Mouse (Mus musculus): Measurements from ENCODE around the gene Mid1. TPM values are rescaled to one million over a fixed set of nuclear protein-coding genes. Genes with fewer than 3 reads are reported as not detected.
A peak's percentile ranks its signal among the peaks of the same experiment; 100 is the strongest.

The Mid1 gene
- polyA plus RNA-seq, 1 experiment from 2014 or later, result 27.4 TPM

- Histone ChIP-seq H3K9me3 (ENCODE audit: control insufficient read depth, low read length) (no peaks in the 10 kb centered on the region), H3K27me3 (ENCODE audit: control insufficient read depth, insufficient read depth, low read length) (peaks cover 7% of the 10 kb centered on the region), H3K36me3 (ENCODE audit: control insufficient read depth, insufficient read depth, low read length) (no peaks in the 10 kb centered on the region), H3K4me3 (ENCODE audit: low read depth, low read length) (no peak overlapping the region), H3K4me2 (ENCODE audit: low read depth, low read length, severe bottlenecking) (no peak overlapping the region), H3K27ac (ENCODE audit: low read depth, low read length) (no peak overlapping the region), H3K9ac (ENCODE audit: low read length) (no peak overlapping the region), H3K4me1 (replicated peaks; ENCODE audit: control insufficient read depth, insufficient read depth, low read length) (no peaks in the 10 kb centered on the region)
- ATAC-seq (replicated peaks; ENCODE audit: low FRiP score), result no peak
- 68% methylated on average over 2 of the region's 2 CpGs for WGBS
- DNase-seq (ENCODE audit: low spot score), result no peak
Measured at GRCm38 (mm10) chrX:169861194-169861720, 176.3 kb downstream of the Mid1 start.

- ATAC-seq (replicated peaks; ENCODE audit: low FRiP score), result no peak
- Histone ChIP-seq H3K27ac (ENCODE audit: low read depth, low read length) (no peak overlapping the region), H3K9me3 (ENCODE audit: control insufficient read depth, low read length) (no peaks in the 10 kb centered on the region), H3K4me2 (ENCODE audit: low read depth, low read length, severe bottlenecking) (no peak overlapping the region), H3K36me3 (ENCODE audit: control insufficient read depth, insufficient read depth, low read length) (no peaks in the 10 kb centered on the region), H3K4me1 (replicated peaks; ENCODE audit: control insufficient read depth, insufficient read depth, low read length) (no peaks in the 10 kb centered on the region), H3K4me3 (ENCODE audit: low read depth, low read length) (no peak overlapping the region), H3K9ac (ENCODE audit: low read length) (no peak overlapping the region), H3K27me3 (ENCODE audit: control insufficient read depth, insufficient read depth, low read length) (peaks cover 7% of the 10 kb centered on the region; the same call in 1 of the 2 replicates)
- DNase-seq (ENCODE audit: low spot score), result no peak
Measured at GRCm38 (mm10) chrX:169862440-169862839, 177.4 kb downstream of the Mid1 start.

- H3K9me3 ChIP-seq (ENCODE audit: control insufficient read depth, low read length), result no peaks in the 10 kb centered on the region
- no peak for DNase-seq (ENCODE audit: low spot score)
- no peak overlapping the region for H3K4me3 ChIP-seq (ENCODE audit: low read depth, low read length)
- H3K4me1 ChIP-seq (replicated peaks; ENCODE audit: control insufficient read depth, insufficient read depth, low read length), result no peaks in the 10 kb centered on the region
- no peak overlapping the region for H3K4me2 ChIP-seq (ENCODE audit: low read depth, low read length, severe bottlenecking)
- no peak for ATAC-seq (replicated peaks; ENCODE audit: low FRiP score)
- H3K36me3 ChIP-seq (ENCODE audit: control insufficient read depth, insufficient read depth, low read length), result no peaks in the 10 kb centered on the region
- H3K27me3 ChIP-seq (ENCODE audit: control insufficient read depth, insufficient read depth, low read length), result peaks cover 7% of the 10 kb centered on the region; the same call in 1 of the 2 replicates
- H3K27ac ChIP-seq (ENCODE audit: low read depth, low read length), result no peak overlapping the region
- WGBS, result 62% methylated on average over 1 of the region's 1 CpGs
- H3K9ac ChIP-seq (ENCODE audit: low read length), result no peak overlapping the region
Measured at GRCm38 (mm10) chrX:169862848-169863247, 177.8 kb downstream of the Mid1 start.

- WGBS, result 74% methylated on average over 1 of the region's 1 CpGs
- no peak overlapping the region for H3K4me3 ChIP-seq (ENCODE audit: low read depth, low read length)
- no peaks in the 10 kb centered on the region for H3K36me3 ChIP-seq (ENCODE audit: control insufficient read depth, insufficient read depth, low read length)
- H3K9me3 ChIP-seq (ENCODE audit: control insufficient read depth, low read length), result no peaks in the 10 kb centered on the region
- H3K27ac ChIP-seq (ENCODE audit: low read depth, low read length), result no peak overlapping the region
- no peaks in the 10 kb centered on the region for H3K4me1 ChIP-seq (replicated peaks; ENCODE audit: control insufficient read depth, insufficient read depth, low read length)
- no peak for ATAC-seq (replicated peaks; ENCODE audit: low FRiP score)
- H3K9ac ChIP-seq (ENCODE audit: low read length), result no peak overlapping the region
- H3K27me3 ChIP-seq (ENCODE audit: control insufficient read depth, insufficient read depth, low read length), result peaks cover 10% of the 10 kb centered on the region
- DNase-seq (ENCODE audit: low spot score), result no peak
- H3K4me2 ChIP-seq (ENCODE audit: low read depth, low read length, severe bottlenecking), result no peak overlapping the region
Measured at GRCm38 (mm10) chrX:169863841-169864240, 178.8 kb downstream of the Mid1 start.

GRCm38 (mm10) chrX:169868223-169868622 lies 183.2 kb downstream of the Mid1 start:
- Histone ChIP-seq H3K9me3 (ENCODE audit: control insufficient read depth, low read length) (no peaks in the 10 kb centered on the region), H3K9ac (ENCODE audit: low read length) (no peak overlapping the region), H3K27ac (ENCODE audit: low read depth, low read length) (no peak overlapping the region), H3K36me3 (ENCODE audit: control insufficient read depth, insufficient read depth, low read length) (no peaks in the 10 kb centered on the region), H3K4me3 (ENCODE audit: low read depth, low read length) (no peak overlapping the region), H3K4me1 (replicated peaks; ENCODE audit: control insufficient read depth, insufficient read depth, low read length) (no peaks in the 10 kb centered on the region), H3K27me3 (ENCODE audit: control insufficient read depth, insufficient read depth, low read length) (peaks cover 7% of the 10 kb centered on the region; the same call in 1 of the 2 replicates), H3K4me2 (ENCODE audit: low read depth, low read length, severe bottlenecking) (no peak overlapping the region)
- no peak for DNase-seq (ENCODE audit: low spot score)
- WGBS, result 77% methylated on average over 5 of the region's 5 CpGs
- ATAC-seq (replicated peaks; ENCODE audit: low FRiP score), result no peak

- ATAC-seq (replicated peaks; ENCODE audit: low FRiP score) (0 out of 2 replicates have a peak, but pooled peaks have one; percentile 49), DNase-seq (ENCODE audit: low spot score) (no peak)
- H3K4me2 ChIP-seq (ENCODE audit: low read depth, low read length, severe bottlenecking), result no peak overlapping the region
- H3K9ac ChIP-seq (ENCODE audit: low read length), result no peak overlapping the region
- 45% methylated on average over 1 of the region's 1 CpGs for WGBS
- H3K9me3 ChIP-seq (ENCODE audit: control insufficient read depth, low read length), result no peaks in the 10 kb centered on the region
- peaks cover 10% of the 10 kb centered on the region for H3K27me3 ChIP-seq (ENCODE audit: control insufficient read depth, insufficient read depth, low read length)
- H3K4me1 ChIP-seq (replicated peaks; ENCODE audit: control insufficient read depth, insufficient read depth, low read length), result no peaks in the 10 kb centered on the region
- no peaks in the 10 kb centered on the region for H3K36me3 ChIP-seq (ENCODE audit: control insufficient read depth, insufficient read depth, low read length)
- no peak overlapping the region for H3K4me3 ChIP-seq (ENCODE audit: low read depth, low read length)
- H3K27ac ChIP-seq (ENCODE audit: low read depth, low read length), result no peak overlapping the region
Measured at GRCm38 (mm10) chrX:169874475-169874874, 189.5 kb downstream of the Mid1 start.

GRCm38 (mm10) chrX:169879481-169880362 lies 194.7 kb downstream of the Mid1 start:
- peak overlapping the region; percentile 52 for H3K4me2 ChIP-seq (ENCODE audit: low read depth, low read length, severe bottlenecking)
- peak overlapping the region; percentile 71 for H3K9ac ChIP-seq (ENCODE audit: low read length)
- peak overlapping the region; percentile 56 for H3K4me3 ChIP-seq (ENCODE audit: low read depth, low read length)
- DNase-seq (ENCODE audit: low spot score) (peak; percentile 79), ATAC-seq (replicated peaks; ENCODE audit: low FRiP score) (peak; percentile 90)
- no peaks in the 10 kb centered on the region for H3K36me3 ChIP-seq (ENCODE audit: control insufficient read depth, insufficient read depth, low read length)
- peaks cover 12% of the 10 kb centered on the region for H3K27me3 ChIP-seq (ENCODE audit: control insufficient read depth, insufficient read depth, low read length)
- no peaks in the 10 kb centered on the region for H3K4me1 ChIP-seq (replicated peaks; ENCODE audit: control insufficient read depth, insufficient read depth, low read length)
- H3K9me3 ChIP-seq (ENCODE audit: control insufficient read depth, low read length), result no peaks in the 10 kb centered on the region
- peak overlapping the region; percentile 87 for H3K27ac ChIP-seq (ENCODE audit: low read depth, low read length)
- WGBS, result 9% methylated on average over 36 of the region's 36 CpGs

- H3K4me2 ChIP-seq (ENCODE audit: low read depth, low read length, severe bottlenecking), result peak overlapping the region; percentile 52
- H3K9ac ChIP-seq (ENCODE audit: low read length), result peak overlapping the region; percentile 71
- peak; percentile 55 for DNase-seq (ENCODE audit: low spot score)
- H3K9me3 ChIP-seq (ENCODE audit: control insufficient read depth, low read length), result no peaks in the 10 kb centered on the region
- ATAC-seq (replicated peaks; ENCODE audit: low FRiP score), result no peak
- H3K27me3 ChIP-seq (ENCODE audit: control insufficient read depth, insufficient read depth, low read length), result peaks cover 12% of the 10 kb centered on the region
- no peaks in the 10 kb centered on the region for H3K36me3 ChIP-seq (ENCODE audit: control insufficient read depth, insufficient read depth, low read length)
- H3K4me1 ChIP-seq (replicated peaks; ENCODE audit: control insufficient read depth, insufficient read depth, low read length), result no peaks in the 10 kb centered on the region
- 11% methylated on average over 13 of the region's 13 CpGs for WGBS
- peak overlapping the region; percentile 56 for H3K4me3 ChIP-seq (ENCODE audit: low read depth, low read length)
- peak overlapping the region; percentile 87 for H3K27ac ChIP-seq (ENCODE audit: low read depth, low read length)
Measured at GRCm38 (mm10) chrX:169880363-169880711, 195.3 kb downstream of the Mid1 start.
